Mouse (Mus musculus): ENCODE measurements around the gene Hs1bp3. TPM values are rescaled to one million over a fixed set of nuclear protein-coding genes. Genes with fewer than 3 reads are reported as not detected.

Gene Hs1bp3
- 21.8 TPM for polyA plus RNA-seq (2012; fragmentation: generic; extraction: Trizol)
- long read RNA-seq, experiment 1, transcript Hs1bp3-201 (7 exons, 2,959 nt): major isoform, 11 of 19 reads
- long read RNA-seq, experiment 1, partial matches to known transcripts: 3 of 19 reads
- long read RNA-seq, experiment 1, other reads (novel, unspliced or antisense): 5 of 19 reads
- long read RNA-seq, experiment 2, transcript Hs1bp3-201 (7 exons, 2,959 nt): major isoform, 91 of 102 reads
- long read RNA-seq, experiment 2, partial matches to known transcripts: 4 of 102 reads
- long read RNA-seq, experiment 2, other reads (novel, unspliced or antisense): 7 of 102 reads

GRCm38 (mm10) chr12:8313270-8313771, at the start of gene Hs1bp3:
Hs1bp3 (plus strand) TSS chr12:8313432.
- TF ChIP-seq MAX (IDR thresholded peaks at IDR 0.05) (peak; percentile 12), CEBPB (IDR thresholded peaks at IDR 0.05; ENCODE audit: low read depth) (no peak), CTCF (IDR thresholded peaks at IDR 0.05; ENCODE audit: control insufficient read depth, insufficient read depth, insufficient read length) (peak; percentile 97), USF1 (IDR thresholded peaks at IDR 0.05; ENCODE audit: low read depth) (peak; percentile 10)
- H3K4me3 ChIP-seq (ENCODE audit: insufficient read depth, poor library complexity, severe bottlenecking): peak within 1 kb of the TSS; percentile 56
- peaks cover 35% of the 10 kb centered on the region for H3K79me2 ChIP-seq (ENCODE audit: control insufficient read depth, insufficient read depth)
- H3ac ChIP-seq (ENCODE audit: control insufficient read depth, insufficient read length, low read depth): peak within 1 kb of the TSS; percentile 66
- H3K27me3 ChIP-seq (ENCODE audit: control insufficient read depth, insufficient read depth, insufficient read length): no peaks in the 10 kb centered on the region
- H3K79me3 ChIP-seq (ENCODE audit: low read depth): peaks cover 8% of the 10 kb centered on the region
- peaks cover 11% of the 10 kb centered on the region for H3K36me3 ChIP-seq (ENCODE audit: control insufficient read depth, insufficient read depth)

- Histone ChIP-seq H3K79me2 (ENCODE audit: control insufficient read depth, insufficient read depth) (no peaks in the 10 kb centered on the region), H3ac (ENCODE audit: control insufficient read depth, insufficient read length, low read depth) (no peak overlapping the region), H3K4me3 (ENCODE audit: insufficient read depth, poor library complexity, severe bottlenecking) (no peak overlapping the region), H3K79me3 (ENCODE audit: low read depth) (no peaks in the 10 kb centered on the region), H3K36me3 (ENCODE audit: control insufficient read depth, insufficient read depth) (peaks cover 12% of the 10 kb centered on the region), H3K27me3 (ENCODE audit: control insufficient read depth, insufficient read depth, insufficient read length) (no peaks in the 10 kb centered on the region)
- TF ChIP-seq CTCF (IDR thresholded peaks at IDR 0.05; ENCODE audit: control insufficient read depth, insufficient read depth, insufficient read length): no peak
- no peak for TF ChIP-seq USF1 (IDR thresholded peaks at IDR 0.05; ENCODE audit: low read depth)
- TF ChIP-seq FOSL1 (IDR thresholded peaks at IDR 0.05; ENCODE audit: insufficient read depth, low read length, poor library complexity, severe bottlenecking): no peak
- TF ChIP-seq MYOG (IDR thresholded peaks at IDR 0.05; ENCODE audit: control insufficient read depth, extremely low read depth, insufficient read length): no peak
- no peak for TF ChIP-seq CEBPB (IDR thresholded peaks at IDR 0.05; ENCODE audit: low read depth)
- no peak for TF ChIP-seq MYOD1 (IDR thresholded peaks at IDR 0.05; ENCODE audit: control insufficient read depth, insufficient read length, low read depth)
- no peak for TF ChIP-seq MAX (IDR thresholded peaks at IDR 0.05)
These were observed 46.9 kb upstream of the Hs1bp3 start for GRCm38 (mm10) chr12:8266311-8266710.

GRCm38 (mm10) chr12:8269627-8270026, 43.6 kb upstream of the Hs1bp3 start:
- H3K36me3 ChIP-seq (ENCODE audit: control insufficient read depth, insufficient read depth): peaks cover 21% of the 10 kb centered on the region
- H3K4me3 ChIP-seq (ENCODE audit: insufficient read depth, poor library complexity, severe bottlenecking): no peak overlapping the region
- H3K27me3 ChIP-seq (ENCODE audit: control insufficient read depth, insufficient read depth, insufficient read length): no peaks in the 10 kb centered on the region
- no peak for TF ChIP-seq FOSL1 (IDR thresholded peaks at IDR 0.05; ENCODE audit: insufficient read depth, low read length, poor library complexity, severe bottlenecking)
- TF ChIP-seq MAX (IDR thresholded peaks at IDR 0.05): no peak
- no peak for TF ChIP-seq CEBPB (IDR thresholded peaks at IDR 0.05; ENCODE audit: low read depth)
- TF ChIP-seq CTCF (IDR thresholded peaks at IDR 0.05; ENCODE audit: control insufficient read depth, insufficient read depth, insufficient read length): no peak
- no peak for TF ChIP-seq MYOG (IDR thresholded peaks at IDR 0.05; ENCODE audit: control insufficient read depth, extremely low read depth, insufficient read length)
- no peak for TF ChIP-seq USF1 (IDR thresholded peaks at IDR 0.05; ENCODE audit: low read depth)
- no peak for TF ChIP-seq MYOD1 (IDR thresholded peaks at IDR 0.05; ENCODE audit: control insufficient read depth, insufficient read length, low read depth)
- no peaks in the 10 kb centered on the region for H3K79me3 ChIP-seq (ENCODE audit: low read depth)
- H3K79me2 ChIP-seq (ENCODE audit: control insufficient read depth, insufficient read depth): no peaks in the 10 kb centered on the region
- H3ac ChIP-seq (ENCODE audit: control insufficient read depth, insufficient read length, low read depth): no peak overlapping the region

- no peaks in the 10 kb centered on the region for H3K79me2 ChIP-seq (ENCODE audit: control insufficient read depth, insufficient read depth)
- H3K27me3 ChIP-seq (ENCODE audit: control insufficient read depth, insufficient read depth, insufficient read length): no peaks in the 10 kb centered on the region
- no peak for TF ChIP-seq CTCF (IDR thresholded peaks at IDR 0.05; ENCODE audit: control insufficient read depth, insufficient read depth, insufficient read length)
- H3K79me3 ChIP-seq (ENCODE audit: low read depth): no peaks in the 10 kb centered on the region
- H3K36me3 ChIP-seq (ENCODE audit: control insufficient read depth, insufficient read depth): peaks cover 29% of the 10 kb centered on the region
- H3ac ChIP-seq (ENCODE audit: control insufficient read depth, insufficient read length, low read depth): no peak overlapping the region
- H3K4me3 ChIP-seq (ENCODE audit: insufficient read depth, poor library complexity, severe bottlenecking): no peak overlapping the region
These were observed 41.8 kb upstream of the Hs1bp3 start for GRCm38 (mm10) chr12:8271405-8271804.

- H3K27me3 ChIP-seq (ENCODE audit: control insufficient read depth, insufficient read depth, insufficient read length): no peaks in the 10 kb centered on the region
- no peak for TF ChIP-seq USF1 (IDR thresholded peaks at IDR 0.05; ENCODE audit: low read depth)
- no peak for TF ChIP-seq MYOG (IDR thresholded peaks at IDR 0.05; ENCODE audit: control insufficient read depth, extremely low read depth, insufficient read length)
- no peak for TF ChIP-seq MYOD1 (IDR thresholded peaks at IDR 0.05; ENCODE audit: control insufficient read depth, insufficient read length, low read depth)
- no peaks in the 10 kb centered on the region for H3K79me3 ChIP-seq (ENCODE audit: low read depth)
These were observed 39.6 kb upstream of the Hs1bp3 start for GRCm38 (mm10) chr12:8273471-8274171.

GRCm38 (mm10) chr12:8275424-8275823, 37.8 kb upstream of the Hs1bp3 start:
- TF ChIP-seq CEBPB (IDR thresholded peaks at IDR 0.05; ENCODE audit: low read depth) (no peak), USF1 (IDR thresholded peaks at IDR 0.05; ENCODE audit: low read depth) (no peak), MYOD1 (IDR thresholded peaks at IDR 0.05; ENCODE audit: control insufficient read depth, insufficient read length, low read depth) (no peak), CTCF (IDR thresholded peaks at IDR 0.05; ENCODE audit: control insufficient read depth, insufficient read depth, insufficient read length) (no peak), MAX (IDR thresholded peaks at IDR 0.05) (no peak), FOSL1 (IDR thresholded peaks at IDR 0.05; ENCODE audit: insufficient read depth, low read length, poor library complexity, severe bottlenecking) (no peak), MYOG (IDR thresholded peaks at IDR 0.05; ENCODE audit: control insufficient read depth, extremely low read depth, insufficient read length) (no peak)
- Histone ChIP-seq H3K4me3 (ENCODE audit: insufficient read depth, poor library complexity, severe bottlenecking) (no peak overlapping the region), H3ac (ENCODE audit: control insufficient read depth, insufficient read length, low read depth) (no peak overlapping the region), H3K27me3 (ENCODE audit: control insufficient read depth, insufficient read depth, insufficient read length) (no peaks in the 10 kb centered on the region), H3K79me3 (ENCODE audit: low read depth) (no peaks in the 10 kb centered on the region), H3K79me2 (ENCODE audit: control insufficient read depth, insufficient read depth) (no peaks in the 10 kb centered on the region), H3K36me3 (ENCODE audit: control insufficient read depth, insufficient read depth) (peaks cover 38% of the 10 kb centered on the region)

More at GRCm38 (mm10) chr12:8273471-8274171, 39.6 kb upstream of the Hs1bp3 start:
- no peaks in the 10 kb centered on the region for H3K79me2 ChIP-seq (ENCODE audit: control insufficient read depth, insufficient read depth)
- no peak overlapping the region for H3ac ChIP-seq (ENCODE audit: control insufficient read depth, insufficient read length, low read depth)
- H3K4me3 ChIP-seq (ENCODE audit: insufficient read depth, poor library complexity, severe bottlenecking): no peak overlapping the region
- peaks cover 32% of the 10 kb centered on the region for H3K36me3 ChIP-seq (ENCODE audit: control insufficient read depth, insufficient read depth)
